Mouse (Mus musculus) forebrain, embryonic 15.5 days (tissue): ENCODE data around the gene B4galnt2. TPM values are rescaled to one million over a fixed set of nuclear protein-coding genes. Genes with fewer than 3 reads are reported as not detected.
"Not testable (repeated sequence)": the region's sequence is repeated elsewhere in the genome, so short reads cannot be mapped to it uniquely, and the experiment has no call there.

Experiments used
- ATAC-seq: fragments of 200-750 bp; cut with Nextera tagmentation; replicated peaks from 2 replicates; pipeline ENCODE4 v1.8.0; 2017; ENCODE audit warnings: mild to moderate bottlenecking, moderate TSS enrichment, moderate library complexity
- H3K27ac ChIP-seq: fragments of 300-500 bp; sonication (generic); replicated peaks from 2 replicates; pipeline ENCODE4 v1.5.1; 2015; ENCODE audit warnings: mild to moderate bottlenecking, inconsistent platforms
- H3K27me3 ChIP-seq: fragments of 300-500 bp; sonication (generic); 2 replicates; pipeline ENCODE4 v1.6.1; 2015; ENCODE audit warnings: inconsistent platforms
- H3K36me3 ChIP-seq: fragments of 300-500 bp; sonication (generic); 2 replicates; pipeline ENCODE4 v1.6.1; 2015; ENCODE audit warnings: mild to moderate bottlenecking, inconsistent platforms
- H3K4me1 ChIP-seq: fragments of 300-500 bp; sonication (generic); 2 replicates; pipeline ENCODE4 v1.6.1; 2015; ENCODE audit warnings: inconsistent platforms
- H3K4me2 ChIP-seq: fragments of 300-500 bp; sonication (generic); replicated peaks from 2 replicates; pipeline ENCODE4 v1.6.1; 2015; ENCODE audit warnings: mild to moderate bottlenecking, inconsistent platforms
- H3K4me3 ChIP-seq: fragments of 300-500 bp; sonication (generic); 2 replicates; pipeline ENCODE4 v1.5.1; 2015; ENCODE audit warnings: mild to moderate bottlenecking, inconsistent platforms
- H3K9ac ChIP-seq: fragments of 300-500 bp; sonication (generic); replicated peaks from 2 replicates; pipeline ENCODE4 v1.6.1; 2015; ENCODE audit warnings: mild to moderate bottlenecking, inconsistent platforms
- H3K9me3 ChIP-seq: fragments of 300-500 bp; sonication (generic); 2 replicates; pipeline ENCODE4 v1.6.1; 2016; ENCODE audit warnings: inconsistent platforms
- WGBS: fragments of 180-500 bp; shearing (Covaris S2); methylation state at CpG from one replicate; pipeline ENCODE4 v1.1.7; 2015; ENCODE audit warnings: mixed read lengths; 5-methylcytosine and 5-hydroxymethylcytosine counted together
- polyA plus RNA-seq: library from polyadenylated mRNA; unstranded; fragments of >200 nt; fragmentation: Nextera tagmentation; extraction: Ambion mirVana; gene quantifications from 2 replicates; pipeline ENCODE4 v1.2.1, GENCODE M21; 2015

The B4galnt2 gene
- polyA plus RNA-seq, 1 experiment from 2014 or later: not detected

DNA sequence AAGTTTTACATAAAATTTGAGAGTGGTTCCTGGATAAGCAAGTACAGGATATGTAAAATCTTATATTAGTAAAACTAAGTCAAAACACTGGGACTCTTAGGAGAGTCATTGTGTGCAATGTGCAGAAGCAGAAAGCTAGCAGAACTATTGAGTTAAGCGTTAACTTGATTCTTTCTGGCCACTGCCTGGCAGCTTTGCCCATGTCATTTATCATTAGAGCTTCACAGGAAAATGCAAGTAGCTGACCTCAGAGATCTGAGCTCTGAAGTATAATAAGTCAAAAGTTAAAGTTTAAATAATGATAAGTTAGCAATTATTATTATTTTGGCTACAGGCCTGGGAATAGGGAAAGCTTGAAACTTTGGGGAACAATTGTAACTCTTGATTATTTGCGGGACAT lies 34.8 kb downstream of the B4galnt2 start:
- H3K4me3 ChIP-seq, H3K9me3 ChIP-seq, H3K27ac ChIP-seq, H3K4me2 ChIP-seq, H3K36me3 ChIP-seq, H3K4me1 ChIP-seq, H3K9ac ChIP-seq, H3K27me3 ChIP-seq, ATAC-seq: not testable (repeated sequence)
- WGBS: 86% methylated on average over 2 of the region's 2 CpGs

DNA sequence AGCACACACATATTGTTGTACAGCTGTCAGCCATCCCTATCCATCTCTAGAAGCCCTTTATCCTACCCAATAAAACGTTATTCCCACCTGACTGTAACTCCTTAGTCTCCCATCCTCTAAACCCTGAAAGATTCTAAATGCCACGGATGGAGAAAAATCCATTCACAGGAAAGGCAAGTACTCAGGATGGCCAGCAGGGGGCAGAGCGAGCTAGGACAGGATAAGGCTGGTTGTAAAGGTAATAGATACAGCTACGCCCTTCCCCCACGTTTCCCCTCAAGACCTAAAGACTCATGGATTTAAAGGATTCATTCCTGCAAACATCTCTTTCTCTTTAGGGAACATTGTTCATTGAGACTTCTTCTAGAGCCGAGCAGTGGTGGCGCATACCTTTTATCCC lies 38.4 kb downstream of the B4galnt2 start:
- H3K27ac ChIP-seq: no peak overlapping the region
- H3K9me3 ChIP-seq: no peaks in the 10 kb centered on the region
- no peak overlapping the region for H3K4me2 ChIP-seq
- no peak overlapping the region for H3K9ac ChIP-seq
- 21% methylated on average over 7 of the region's 7 CpGs for WGBS
- H3K4me1 ChIP-seq: no peaks in the 10 kb centered on the region
- no peak overlapping the region for H3K4me3 ChIP-seq
- H3K36me3 ChIP-seq: no peaks in the 10 kb centered on the region
- no peaks in the 10 kb centered on the region for H3K27me3 ChIP-seq
- ATAC-seq: no peak

DNA sequence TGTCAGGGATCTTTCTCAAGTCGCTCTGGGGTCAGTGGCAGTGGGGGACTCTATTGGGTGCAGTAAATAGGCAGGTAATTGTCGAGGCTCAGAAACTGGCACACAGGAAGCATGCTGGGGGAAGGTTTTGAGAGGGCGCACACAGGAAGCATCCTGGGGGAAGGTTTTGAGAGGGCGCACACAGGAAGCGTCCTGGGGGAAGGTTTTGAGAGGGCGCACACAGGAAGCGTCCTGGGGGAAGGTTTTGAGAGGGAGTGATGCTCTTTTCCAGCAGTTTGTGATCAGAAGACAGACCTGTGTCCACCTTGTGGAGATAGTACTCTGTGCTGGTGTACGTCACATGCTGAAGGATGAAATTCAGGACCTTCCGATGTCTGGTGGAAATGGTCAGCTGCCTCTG lies 38.9 kb downstream of the B4galnt2 start:
- no peak for ATAC-seq
- Histone ChIP-seq H3K4me2 (no peak overlapping the region), H3K9me3 (no peaks in the 10 kb centered on the region), H3K9ac (no peak overlapping the region), H3K4me1 (no peaks in the 10 kb centered on the region), H3K27ac (no peak overlapping the region), H3K4me3 (no peak overlapping the region), H3K36me3 (no peaks in the 10 kb centered on the region), H3K27me3 (no peaks in the 10 kb centered on the region)
- WGBS: 20% methylated on average over 9 of the region's 9 CpGs

DNA sequence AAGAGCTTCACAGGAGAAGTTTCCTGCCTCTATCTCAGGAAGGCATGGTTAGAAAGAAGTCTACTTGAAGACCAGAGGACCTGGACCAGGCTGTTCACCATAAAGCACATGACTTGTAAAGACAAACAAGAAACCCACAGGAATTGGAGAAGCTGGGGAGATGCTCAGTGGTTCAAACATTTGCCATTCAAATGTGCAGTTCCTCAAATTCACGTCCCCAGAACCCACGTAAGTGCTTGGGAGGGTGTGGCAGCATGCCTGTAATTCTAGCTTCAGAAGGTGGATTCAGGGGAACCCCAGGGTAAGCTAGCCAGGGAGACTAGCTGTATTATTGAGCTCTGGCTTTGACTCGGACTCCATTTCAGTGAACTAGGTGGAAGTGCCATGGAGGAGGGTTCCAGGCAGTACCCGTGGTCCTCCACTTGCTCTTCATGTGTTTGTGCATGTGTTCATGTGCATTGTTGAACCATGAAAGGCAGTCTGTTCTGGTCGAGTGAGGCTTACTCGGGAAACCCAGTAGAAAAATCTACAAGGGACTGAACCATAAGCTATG lies 44.7 kb downstream of the B4galnt2 start:
- Histone ChIP-seq H3K4me2 (no peak overlapping the region), H3K9me3 (no peaks in the 10 kb centered on the region), H3K4me3 (no peak overlapping the region), H3K36me3 (no peaks in the 10 kb centered on the region), H3K9ac (no peak overlapping the region), H3K27ac (no peak overlapping the region), H3K27me3 (no peaks in the 10 kb centered on the region), H3K4me1 (no peaks in the 10 kb centered on the region)
- 70% methylated on average over 6 of the region's 6 CpGs for WGBS
- ATAC-seq: no peak

DNA sequence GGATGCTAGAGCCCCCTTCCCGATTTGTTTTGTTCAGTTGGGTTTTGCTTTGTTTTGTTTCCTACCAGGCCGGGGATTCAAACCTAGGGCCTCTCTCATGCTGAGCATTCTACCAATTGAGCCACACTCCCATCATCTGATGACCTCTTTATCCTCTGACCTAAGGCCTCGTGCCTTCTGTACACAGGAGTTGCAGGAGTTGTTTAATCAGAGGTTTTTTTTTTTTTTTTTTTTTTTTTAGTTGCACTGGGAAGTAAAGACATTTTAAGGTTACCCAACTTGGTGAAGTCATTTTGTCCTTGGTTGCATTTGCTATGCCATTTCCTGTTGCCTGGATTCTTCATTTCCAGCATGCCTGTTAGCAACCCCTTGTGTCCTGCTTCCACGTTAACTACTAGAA lies 45.2 kb downstream of the B4galnt2 start:
- Histone ChIP-seq H3K4me2 (no peak overlapping the region), H3K27ac (no peak overlapping the region), H3K9me3 (no peaks in the 10 kb centered on the region), H3K27me3 (no peaks in the 10 kb centered on the region), H3K4me1 (no peaks in the 10 kb centered on the region), H3K36me3 (no peaks in the 10 kb centered on the region), H3K4me3 (no peak overlapping the region), H3K9ac (no peak overlapping the region)
- ATAC-seq: no peak
- WGBS: 78% methylated on average over 4 of the region's 4 CpGs

DNA sequence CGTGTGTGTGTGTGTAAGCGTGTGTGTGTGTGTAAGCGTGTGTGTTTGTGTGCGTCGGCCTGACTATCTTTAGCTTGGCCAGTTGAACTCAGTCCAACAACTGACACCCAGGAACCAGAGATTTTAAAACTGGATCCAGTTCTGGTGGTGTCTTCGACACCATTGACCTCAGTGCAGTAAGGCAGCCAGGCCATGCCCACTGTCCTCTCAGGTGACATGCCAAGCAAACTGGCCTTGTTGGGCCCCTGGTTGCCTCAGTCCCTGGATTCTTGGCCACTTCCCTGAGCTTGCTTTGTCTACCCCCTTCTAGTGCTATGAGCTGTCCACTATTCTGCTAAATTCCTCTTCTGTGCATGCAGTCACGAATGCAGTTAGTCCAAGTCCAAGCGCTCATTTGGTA lies 53.3 kb downstream of the B4galnt2 start:
- no peaks in the 10 kb centered on the region for H3K9me3 ChIP-seq
- H3K4me1 ChIP-seq: peaks cover 15% of the 10 kb centered on the region
- no peak overlapping the region for H3K27ac ChIP-seq
- WGBS: 93% methylated on average over 8 of the region's 8 CpGs
- no peak overlapping the region for H3K9ac ChIP-seq
- H3K4me3 ChIP-seq: no peak overlapping the region
- H3K36me3 ChIP-seq: no peaks in the 10 kb centered on the region
- no peak for ATAC-seq
- no peak overlapping the region for H3K4me2 ChIP-seq
- no peaks in the 10 kb centered on the region for H3K27me3 ChIP-seq

DNA sequence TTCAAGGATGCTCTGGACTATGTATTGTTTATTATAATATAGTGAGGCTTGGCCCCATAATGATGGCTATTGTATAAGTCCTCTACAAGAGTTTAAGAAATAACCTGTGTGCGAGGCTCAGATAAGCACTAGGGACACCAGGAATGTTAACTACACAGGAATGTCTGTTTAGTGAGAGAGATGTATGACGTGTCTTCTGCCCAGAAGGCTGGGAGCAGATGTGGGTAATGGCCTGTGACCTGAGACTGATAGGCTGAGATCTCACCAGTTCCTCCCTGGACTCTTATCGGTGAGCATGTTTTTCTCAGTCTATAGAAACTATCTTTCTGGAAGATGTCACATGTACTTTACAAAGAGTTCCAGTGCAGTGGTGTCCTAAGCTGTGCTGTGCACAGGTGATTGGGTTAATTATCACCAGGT lies 54.6 kb downstream of the B4galnt2 start:
- peak overlapping the region; percentile 58; the same call in 1 of the 2 replicates for H3K9ac ChIP-seq

DNA sequence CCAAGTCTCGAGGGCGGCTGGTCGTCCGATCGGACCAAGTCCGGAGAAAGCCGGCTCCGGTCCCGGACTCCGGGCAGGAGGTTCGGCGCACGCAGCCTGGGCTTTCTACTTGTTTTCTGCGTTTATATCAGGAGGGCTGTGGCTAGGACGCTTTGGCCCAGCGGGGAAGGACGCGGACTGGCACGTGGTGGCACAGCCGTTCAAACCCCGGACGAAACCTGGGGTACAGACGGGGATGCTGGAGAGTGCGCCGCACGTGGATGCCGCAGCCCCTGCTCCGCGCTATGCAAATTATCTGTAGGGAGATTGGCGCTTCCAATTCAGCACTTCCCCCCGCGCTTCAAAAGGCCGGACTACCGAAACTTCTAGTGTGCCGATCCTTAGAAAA lies 55.2 kb downstream of the B4galnt2 start:
- WGBS: under 1% methylated on average over 35 of the region's 35 CpGs
- Histone ChIP-seq H3K9me3 (no peaks in the 10 kb centered on the region), H3K36me3 (no peaks in the 10 kb centered on the region), H3K27me3 (no peaks in the 10 kb centered on the region), H3K4me1 (peaks cover 15% of the 10 kb centered on the region), H3K9ac (peak overlapping the region; percentile 58), H3K27ac (peak overlapping the region; percentile 93), H3K4me3 (peak overlapping the region; percentile 87), H3K4me2 (peak overlapping the region; percentile 63)
- peak; percentile 66 for ATAC-seq

More for the DNA sequence above, 54.6 kb downstream of the B4galnt2 start:
- Histone ChIP-seq H3K9me3 (no peaks in the 10 kb centered on the region), H3K4me3 (peak overlapping the region; percentile 87), H3K27ac (no peak overlapping the region), H3K4me2 (peak overlapping the region; percentile 63), H3K4me1 (peaks cover 15% of the 10 kb centered on the region), H3K27me3 (no peaks in the 10 kb centered on the region), H3K36me3 (no peaks in the 10 kb centered on the region)
- 39% methylated on average over 3 of the region's 3 CpGs for WGBS
- ATAC-seq: no peak

DNA sequence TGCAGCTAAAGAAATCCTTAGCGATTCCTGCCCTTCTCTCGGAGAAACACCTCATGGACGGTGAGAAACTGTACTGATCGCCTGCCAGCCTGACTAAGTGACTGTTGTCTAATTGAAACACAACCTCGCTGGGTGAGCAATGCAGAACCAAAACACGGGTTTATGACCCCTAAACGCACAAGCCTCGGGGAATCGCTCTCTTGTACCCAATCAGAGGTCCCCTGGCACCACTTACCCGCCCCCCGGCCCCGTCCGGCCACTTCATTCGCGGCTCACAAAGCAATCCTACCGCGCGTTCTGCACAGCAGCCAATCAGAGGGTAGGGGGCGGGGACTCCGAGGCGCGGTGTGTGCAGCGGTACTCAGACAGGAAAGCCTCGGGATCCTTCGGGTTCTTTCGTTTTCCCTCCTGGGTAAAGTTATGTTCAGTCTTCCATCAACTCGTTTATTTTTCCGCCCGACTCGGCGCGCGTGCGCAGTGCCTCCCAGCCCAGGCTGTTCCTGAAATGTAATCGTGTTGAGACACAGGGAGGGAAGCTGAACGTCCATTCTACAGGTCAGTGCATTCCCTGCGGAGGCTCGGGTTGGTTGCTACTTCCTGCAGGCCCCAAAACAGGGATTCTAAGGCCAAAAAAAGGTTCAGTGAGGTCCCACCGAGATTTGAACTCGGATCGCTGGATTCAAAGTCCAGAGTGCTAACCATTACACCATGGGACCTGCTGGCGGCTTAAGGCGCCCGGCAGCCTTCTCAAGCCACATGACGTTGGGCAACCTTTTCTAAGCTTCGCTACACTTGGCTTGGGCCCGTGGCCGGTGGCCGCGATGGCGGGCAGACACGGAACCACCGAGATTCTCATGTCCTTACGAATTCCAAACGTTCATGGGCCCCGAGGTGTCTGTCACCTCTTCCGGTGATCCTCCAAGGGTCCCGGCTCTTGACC lies 55.9 kb downstream of the B4galnt2 start:
- peak; percentile 100 for ATAC-seq
- peak overlapping the region; percentile 87 for H3K4me3 ChIP-seq
- no peaks in the 10 kb centered on the region for H3K36me3 ChIP-seq
- peak overlapping the region; percentile 93 for H3K27ac ChIP-seq
- peaks cover 15% of the 10 kb centered on the region for H3K4me1 ChIP-seq
- peak overlapping the region; percentile 63 for H3K4me2 ChIP-seq
- H3K27me3 ChIP-seq: no peaks in the 10 kb centered on the region
- WGBS: under 1% methylated on average over 58 of the region's 58 CpGs
- H3K9ac ChIP-seq: peak overlapping the region; percentile 63
- no peaks in the 10 kb centered on the region for H3K9me3 ChIP-seq

DNA sequence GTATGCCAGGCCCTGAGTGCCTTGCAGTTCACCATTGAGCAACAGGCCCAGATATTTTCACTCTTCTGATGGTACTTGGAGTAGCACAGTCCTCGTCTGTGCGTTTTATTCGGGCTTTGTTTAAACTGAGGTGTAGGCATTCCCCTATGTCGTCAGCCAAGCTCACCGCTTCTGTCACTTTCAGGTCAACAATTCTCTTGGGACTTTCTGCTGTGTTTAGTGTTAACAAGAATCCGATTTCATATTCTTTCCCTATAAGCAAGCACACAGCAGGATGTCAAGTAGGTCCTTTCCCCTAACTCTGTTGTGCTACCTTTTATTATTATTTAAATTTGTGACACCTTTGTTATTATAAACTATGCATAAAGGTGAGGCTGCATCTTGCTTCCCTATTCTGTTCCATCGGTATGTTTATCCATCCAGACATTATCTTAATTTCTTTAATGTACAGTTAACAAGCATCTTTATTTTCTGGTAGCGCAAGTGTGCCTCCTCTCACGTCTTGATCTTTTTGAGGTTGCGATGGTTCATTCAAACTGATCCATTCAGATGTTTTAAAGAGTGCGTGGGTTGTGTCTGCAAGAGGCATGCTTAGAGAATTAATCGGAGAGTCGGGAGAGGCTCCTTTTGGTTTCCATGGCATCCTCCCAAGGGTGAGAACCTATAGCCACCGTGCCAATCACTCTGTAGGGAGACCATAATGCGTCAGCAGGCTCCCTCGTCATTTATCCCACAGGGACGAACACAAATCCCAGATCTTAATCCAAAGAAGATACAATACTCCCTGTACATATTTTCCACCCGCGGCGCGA lies 56.8 kb downstream of the B4galnt2 start:
- peak; percentile 14; the same call in 1 of the 2 replicates for ATAC-seq
- peak overlapping the region; percentile 63 for H3K4me2 ChIP-seq
- no peaks in the 10 kb centered on the region for H3K36me3 ChIP-seq
- H3K9ac ChIP-seq: peak overlapping the region; percentile 63
- no peaks in the 10 kb centered on the region for H3K27me3 ChIP-seq
- H3K4me1 ChIP-seq: peaks cover 15% of the 10 kb centered on the region
- 0 out of 2 replicates have a peak, but pooled peaks cover 4% of the 10 kb centered on the region for H3K9me3 ChIP-seq
- H3K27ac ChIP-seq: peak overlapping the region; percentile 93
- peak overlapping the region; percentile 87 for H3K4me3 ChIP-seq
- WGBS: 14% methylated on average over 21 of the region's 21 CpGs

DNA sequence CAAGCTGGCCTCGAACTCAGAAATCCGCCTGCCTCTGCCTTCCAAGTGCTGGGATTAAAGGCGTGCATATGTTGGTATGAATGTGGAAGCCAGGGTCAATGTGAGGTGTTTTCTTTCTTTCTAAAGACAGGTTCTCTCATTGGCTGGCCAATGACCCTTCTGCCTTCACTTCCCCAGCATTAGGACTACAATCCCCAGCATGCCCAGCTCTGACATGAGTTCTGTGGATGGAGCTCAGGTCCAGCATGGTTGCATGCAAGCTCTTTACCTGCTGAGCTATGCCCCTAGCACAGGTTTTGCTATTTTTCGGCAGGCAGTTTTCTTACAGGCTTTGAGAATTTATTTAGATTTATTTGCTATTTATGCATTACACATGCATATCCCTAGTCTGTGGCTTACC lies 57.4 kb downstream of the B4galnt2 start:
- H3K4me1 ChIP-seq: peaks cover 15% of the 10 kb centered on the region
- H3K9me3 ChIP-seq: 0 out of 2 replicates have a peak, but pooled peaks cover 4% of the 10 kb centered on the region
- H3K9ac ChIP-seq: no peak overlapping the region
- no peak for ATAC-seq
- 85% methylated on average over 4 of the region's 4 CpGs for WGBS
- peak overlapping the region; percentile 63 for H3K4me2 ChIP-seq
- peak overlapping the region; percentile 87 for H3K4me3 ChIP-seq
- H3K36me3 ChIP-seq: no peaks in the 10 kb centered on the region
- no peaks in the 10 kb centered on the region for H3K27me3 ChIP-seq
- H3K27ac ChIP-seq: 0 out of 2 replicates have a peak overlapping the region, but pooled peaks have one; percentile 93

DNA sequence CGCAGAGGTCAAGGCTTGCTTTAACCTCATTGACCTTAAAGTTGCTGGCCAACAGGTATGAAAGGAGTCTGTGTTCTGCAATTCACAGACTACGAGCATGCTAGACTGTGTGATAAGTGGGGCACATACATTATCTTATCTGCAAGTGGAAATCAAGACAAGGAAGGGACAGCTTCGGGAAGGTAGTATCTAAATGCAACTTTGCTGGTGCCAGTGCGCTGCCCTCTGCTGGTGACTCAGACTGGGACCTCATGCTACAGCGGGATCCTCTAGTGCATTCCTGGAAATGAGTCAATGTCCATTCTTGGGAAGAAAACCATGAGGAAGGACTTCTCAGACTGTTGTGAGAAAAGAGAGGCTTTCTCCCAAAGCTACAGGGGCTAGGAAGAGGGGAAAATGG lies 61.0 kb downstream of the B4galnt2 start:
- Histone ChIP-seq H3K27me3 (no peaks in the 10 kb centered on the region), H3K4me1 (peaks cover 7% of the 10 kb centered on the region), H3K36me3 (no peaks in the 10 kb centered on the region), H3K4me2 (no peak overlapping the region), H3K27ac (no peak overlapping the region), H3K4me3 (no peak overlapping the region), H3K9me3 (0 out of 2 replicates have a peak, but pooled peaks cover 4% of the 10 kb centered on the region), H3K9ac (no peak overlapping the region)
- no peak for ATAC-seq
- WGBS: 61% methylated on average over 5 of the region's 5 CpGs
